Mouse (Mus musculus) heart, embryonic 16.5 days (tissue): ENCODE results near the gene Tgfbr3. TPM values are rescaled to one million over a fixed set of nuclear protein-coding genes. Genes with fewer than 3 reads are reported as not detected.

Experiments
- ATAC-seq: fragments of 200-750 bp; cut with Nextera tagmentation; replicated peaks from 2 replicates; pipeline ENCODE4 v1.8.0; 2017; ENCODE audit warnings: moderate number of reproducible peaks; ENCODE audit not compliant: insufficient read depth, low FRiP score; ENCODE audit errors: extremely low read depth
- H3K27ac ChIP-seq: fragments of 300-500 bp; sonication (generic); 2 replicates; pipeline ENCODE4 v1.5.1; 2014; ENCODE audit warnings: mild to moderate bottlenecking, low read length, control low read depth, moderate library complexity
- H3K27me3 ChIP-seq: fragments of 300-500 bp; sonication (generic); 2 replicates; pipeline ENCODE4 v1.6.1; 2014; ENCODE audit warnings: low read length, mixed read lengths; ENCODE audit not compliant: control insufficient read depth, insufficient read depth
- H3K36me3 ChIP-seq: fragments of 300-500 bp; sonication (generic); 2 replicates; pipeline ENCODE4 v1.6.1; 2014; ENCODE audit not compliant: control insufficient read depth, insufficient read depth
- H3K4me1 ChIP-seq: fragments of 300-500 bp; sonication (generic); 2 replicates; pipeline ENCODE4 v1.6.1; 2014; ENCODE audit warnings: low read length, mixed read lengths; ENCODE audit not compliant: control insufficient read depth, insufficient read depth
- H3K4me2 ChIP-seq: fragments of 300-500 bp; sonication (generic); 2 replicates; pipeline ENCODE4 v1.6.1; 2014; ENCODE audit warnings: low read depth, mild to moderate bottlenecking, control low read depth, low read length
- H3K4me3 ChIP-seq: fragments of 300-500 bp; sonication (generic); 2 replicates; pipeline ENCODE4 v1.5.1; 2014; ENCODE audit warnings: mild to moderate bottlenecking, control low read depth, low read length
- H3K9ac ChIP-seq: fragments of 300-500 bp; sonication (generic); 2 replicates; pipeline ENCODE4 v1.6.1; 2014; ENCODE audit warnings: low read length, control low read depth
- H3K9me3 ChIP-seq: fragments of 300-500 bp; sonication (generic); replicated peaks from 2 replicates; pipeline ENCODE4 v1.6.1; 2016; ENCODE audit warnings: low read length; ENCODE audit not compliant: control insufficient read depth
- WGBS: fragments of 180-500 bp; shearing (Covaris S2); extraction: QIAGEN DNeasy Blood & Tissue Kit; methylation state at CpG from one replicate; pipeline ENCODE4 v1.1.7; 2014; 5-methylcytosine and 5-hydroxymethylcytosine counted together
- polyA plus RNA-seq: library from polyadenylated mRNA; unstranded; fragments of >200 nt; fragmentation: Nextera tagmentation; extraction: Ambion mirVana; gene quantifications from 2 replicates; pipeline ENCODE4 v1.2.1, GENCODE M21; 2015

Tgfbr3 gene
- polyA plus RNA-seq, 1 experiment from 2014 or later: 20.1 TPM

GRCm38 (mm10) chr5:107098007-107098406, 191.4 kb downstream of the Tgfbr3 start:
- H3K9me3 ChIP-seq: no peaks in the 10 kb centered on the region

DNA sequence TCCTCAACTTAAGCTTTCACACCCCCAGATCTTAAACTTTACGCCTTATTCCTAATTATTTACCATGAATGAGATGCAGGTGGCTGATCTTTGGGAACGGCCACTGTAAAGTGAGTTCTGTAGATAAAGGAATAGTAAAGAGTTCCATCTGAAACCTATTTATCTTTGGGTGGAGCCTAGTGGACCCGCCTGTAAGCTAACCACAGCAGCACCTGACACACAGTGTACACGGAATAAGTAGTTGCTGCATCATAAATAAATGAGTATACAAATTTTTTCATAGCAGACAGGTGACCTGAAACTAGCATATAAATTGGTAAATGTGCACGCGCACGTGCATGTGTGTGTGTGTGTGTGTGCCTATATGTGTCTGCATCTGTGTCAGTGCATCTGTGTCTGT, 192.1 kb downstream of the Tgfbr3 start:
- H3K9ac ChIP-seq: no peak overlapping the region
- no peaks in the 10 kb centered on the region; the same call in 1 of the 2 replicates for H3K4me1 ChIP-seq
- H3K27ac ChIP-seq: no peak overlapping the region
- no peaks in the 10 kb centered on the region for H3K27me3 ChIP-seq
- H3K4me3 ChIP-seq: no peak overlapping the region
- ATAC-seq: no peak
- H3K9me3 ChIP-seq: no peaks in the 10 kb centered on the region
- H3K4me2 ChIP-seq: no peak overlapping the region
- no peaks in the 10 kb centered on the region for H3K36me3 ChIP-seq
- WGBS: 88% methylated on average over 7 of the region's 7 CpGs

More at GRCm38 (mm10) chr5:107098007-107098406, 191.4 kb downstream of the Tgfbr3 start:
- ATAC-seq: no peak
- H3K27ac ChIP-seq: no peak overlapping the region
- no peaks in the 10 kb centered on the region for H3K4me1 ChIP-seq
- no peak overlapping the region for H3K9ac ChIP-seq
- WGBS: 67% methylated on average over 5 of the region's 5 CpGs
- H3K36me3 ChIP-seq: no peaks in the 10 kb centered on the region
- H3K4me3 ChIP-seq: no peak overlapping the region
- no peak overlapping the region for H3K4me2 ChIP-seq
- H3K27me3 ChIP-seq: no peaks in the 10 kb centered on the region

- H3K27ac ChIP-seq: no peak overlapping the region
- H3K4me3 ChIP-seq: no peak overlapping the region
- H3K9ac ChIP-seq: no peak overlapping the region
- no peaks in the 10 kb centered on the region for H3K9me3 ChIP-seq
- H3K27me3 ChIP-seq: no peaks in the 10 kb centered on the region
- no peak for ATAC-seq
- H3K36me3 ChIP-seq: no peaks in the 10 kb centered on the region
- peaks cover 7% of the 10 kb centered on the region; the same call in 1 of the 2 replicates for H3K4me1 ChIP-seq
- H3K4me2 ChIP-seq: no peak overlapping the region
- WGBS: 49% methylated on average over 5 of the region's 5 CpGs
Observed at GRCm38 (mm10) chr5:107094233-107094632, 195.2 kb downstream of the Tgfbr3 start.

DNA sequence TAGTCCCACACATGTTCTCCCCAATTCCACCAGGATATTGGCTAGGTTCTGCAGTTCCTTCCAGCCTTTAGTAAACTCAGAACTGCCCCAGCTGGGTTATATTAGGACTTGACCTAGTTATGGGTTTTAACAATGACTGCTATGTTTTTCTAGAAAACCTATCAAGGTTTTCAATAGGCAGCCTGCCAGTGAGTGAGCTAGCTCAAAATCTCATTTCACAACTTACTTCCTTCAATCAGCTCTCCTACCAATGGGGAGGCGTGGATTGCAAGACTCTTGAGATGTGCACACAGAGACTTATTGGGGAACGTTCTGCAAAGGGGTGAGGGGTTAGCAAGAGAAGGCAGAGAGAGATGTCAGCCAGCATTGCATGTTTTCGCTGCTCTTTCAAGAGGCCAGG, 196.2 kb downstream of the Tgfbr3 start:
- Histone ChIP-seq H3K9me3 (no peaks in the 10 kb centered on the region), H3K4me3 (no peak overlapping the region), H3K27me3 (no peaks in the 10 kb centered on the region), H3K4me1 (peaks cover 10% of the 10 kb centered on the region), H3K4me2 (no peak overlapping the region), H3K27ac (no peak overlapping the region), H3K9ac (no peak overlapping the region), H3K36me3 (no peaks in the 10 kb centered on the region)
- no peak for ATAC-seq
- 59% methylated on average over 3 of the region's 3 CpGs for WGBS

DNA sequence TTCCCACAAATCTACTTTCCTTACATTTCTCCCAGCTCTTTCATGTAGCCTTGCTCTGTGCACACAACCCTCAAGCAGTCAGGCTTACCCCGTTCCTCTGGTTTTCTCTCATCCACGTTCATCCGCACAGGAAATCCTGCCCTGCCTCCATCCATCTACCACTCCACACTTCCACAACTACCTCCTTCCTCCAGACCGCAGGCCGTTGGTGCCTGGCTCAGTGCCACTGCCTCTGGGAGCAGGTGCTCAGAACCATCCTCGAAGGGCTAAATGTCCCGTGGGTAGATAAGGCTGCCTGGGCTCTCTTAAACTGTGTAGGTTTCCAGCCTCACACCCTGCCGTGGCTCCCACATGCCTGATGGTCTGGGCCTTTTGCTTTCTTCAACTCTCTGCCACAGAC, 197.3 kb downstream of the Tgfbr3 start:
- H3K4me1 ChIP-seq: peaks cover 19% of the 10 kb centered on the region
- no peak; the same call in 1 of the 2 replicates for ATAC-seq
- WGBS: 14% methylated on average over 8 of the region's 8 CpGs

DNA sequence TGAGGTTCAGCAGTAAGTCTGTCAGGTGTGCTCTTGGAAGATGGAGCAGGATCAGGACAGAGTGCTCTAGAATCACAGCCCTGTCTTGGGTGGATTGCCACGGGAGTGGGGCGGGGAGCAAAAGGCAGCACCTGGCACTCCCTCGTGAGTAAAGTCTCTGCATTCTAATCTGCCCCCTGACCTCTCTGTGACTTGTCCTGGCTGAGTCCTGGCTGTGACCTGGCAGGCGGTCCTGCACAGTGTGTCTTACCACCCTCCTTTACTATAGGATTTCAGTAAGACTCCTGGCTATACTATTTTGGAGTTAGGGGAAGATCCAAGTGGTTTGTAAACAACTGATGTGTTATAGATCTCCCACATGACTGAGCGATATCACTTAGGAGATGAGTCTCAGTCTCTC, 199.5 kb downstream of the Tgfbr3 start:
- H3K27ac ChIP-seq: no peak overlapping the region
- H3K4me1 ChIP-seq: peaks cover 21% of the 10 kb centered on the region
- ATAC-seq: no peak
- H3K9me3 ChIP-seq: no peaks in the 10 kb centered on the region
- H3K9ac ChIP-seq: no peak overlapping the region
- H3K4me3 ChIP-seq: no peak overlapping the region
- WGBS: 53% methylated on average over 5 of the region's 5 CpGs
- H3K4me2 ChIP-seq: no peak overlapping the region
- H3K27me3 ChIP-seq: no peaks in the 10 kb centered on the region
- no peaks in the 10 kb centered on the region for H3K36me3 ChIP-seq

More for the DNA sequence above, 197.3 kb downstream of the Tgfbr3 start:
- Histone ChIP-seq H3K4me2 (no peak overlapping the region), H3K4me3 (no peak overlapping the region), H3K27me3 (no peaks in the 10 kb centered on the region), H3K27ac (no peak overlapping the region), H3K9me3 (no peaks in the 10 kb centered on the region), H3K36me3 (no peaks in the 10 kb centered on the region), H3K9ac (no peak overlapping the region)

- peak; percentile 88 for ATAC-seq
- H3K4me1 ChIP-seq: peaks cover 21% of the 10 kb centered on the region
- H3K4me3 ChIP-seq: 0 out of 2 replicates have a peak overlapping the region, but pooled peaks have one; percentile 8
- H3K4me2 ChIP-seq: peak overlapping the region; percentile 54
- H3K9ac ChIP-seq: peak overlapping the region; percentile 26; the same call in 1 of the 2 replicates
- H3K36me3 ChIP-seq: no peaks in the 10 kb centered on the region
- peak overlapping the region; percentile 87 for H3K27ac ChIP-seq
- 16% methylated on average over 12 of the region's 12 CpGs for WGBS
- H3K27me3 ChIP-seq: no peaks in the 10 kb centered on the region
- no peaks in the 10 kb centered on the region for H3K9me3 ChIP-seq
Observed at GRCm38 (mm10) chr5:107087829-107088808, 201.3 kb downstream of the Tgfbr3 start.

DNA sequence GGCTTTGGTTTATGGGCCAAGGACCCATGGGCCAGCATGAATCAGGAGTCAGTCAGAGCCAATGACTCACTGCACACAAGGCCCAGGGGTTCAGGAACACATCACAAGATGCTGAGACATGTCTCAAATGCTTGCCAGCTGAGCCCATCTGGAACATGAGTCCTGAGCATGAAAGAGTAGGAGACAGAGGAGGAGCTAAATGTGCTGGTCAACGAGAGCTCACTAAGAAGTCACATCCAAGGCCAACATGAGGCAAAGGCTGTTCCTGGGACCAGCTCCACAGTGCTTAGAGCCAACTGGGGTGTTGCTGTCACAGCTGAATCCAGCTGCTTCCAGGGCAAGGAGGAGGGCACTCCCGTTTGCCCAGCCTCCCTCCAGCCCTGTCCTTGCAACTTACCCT, 202.1 kb downstream of the Tgfbr3 start:
- peak overlapping the region; percentile 68 for H3K27ac ChIP-seq
- H3K4me3 ChIP-seq: no peak overlapping the region
- peaks cover 21% of the 10 kb centered on the region for H3K4me1 ChIP-seq
- H3K36me3 ChIP-seq: no peaks in the 10 kb centered on the region
- H3K9ac ChIP-seq: no peak overlapping the region
- WGBS: 17% methylated on average over 2 of the region's 2 CpGs
- peak; percentile 39; the same call in 1 of the 2 replicates for ATAC-seq
- H3K4me2 ChIP-seq: no peak overlapping the region
- H3K9me3 ChIP-seq: no peaks in the 10 kb centered on the region
- no peaks in the 10 kb centered on the region for H3K27me3 ChIP-seq

DNA sequence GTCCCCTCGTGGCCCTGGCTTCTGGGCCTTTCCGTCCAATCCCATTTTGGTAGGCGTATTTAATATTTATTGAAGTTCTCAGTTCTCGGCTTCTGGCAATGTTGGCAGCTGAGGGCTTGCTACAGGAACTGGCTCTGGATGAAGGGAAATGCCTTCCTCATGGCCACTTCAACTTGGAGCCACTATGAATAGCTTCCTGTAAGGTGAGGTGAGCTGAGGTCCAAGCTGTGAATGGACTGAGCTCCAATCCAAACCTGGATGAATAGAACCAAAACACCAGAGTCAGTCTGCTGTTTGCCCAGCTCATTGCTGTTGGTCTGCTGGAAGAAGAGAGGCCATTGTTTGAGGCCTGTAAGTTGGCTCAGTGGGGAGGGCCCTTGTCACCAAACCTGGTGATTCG, 203.3 kb downstream of the Tgfbr3 start:
- Histone ChIP-seq H3K4me3 (no peak overlapping the region), H3K4me2 (no peak overlapping the region), H3K36me3 (no peaks in the 10 kb centered on the region), H3K4me1 (peaks cover 16% of the 10 kb centered on the region), H3K9ac (no peak overlapping the region), H3K27ac (no peak overlapping the region), H3K9me3 (no peaks in the 10 kb centered on the region), H3K27me3 (no peaks in the 10 kb centered on the region)
- ATAC-seq: no peak
- 82% methylated on average over 5 of the region's 5 CpGs for WGBS
